Mouse (Mus musculus): ENCODE data around the gene Gm5478.

- TF ChIP-seq HCFC1 (IDR thresholded peaks at IDR 0.05; ENCODE audit: borderline replicate concordance, insufficient read depth, low read length) (no peak), CHD2 (IDR thresholded peaks at IDR 0.05; ENCODE audit: low read depth, low read length) (no peak), ZC3H11A (IDR thresholded peaks at IDR 0.05; ENCODE audit: borderline replicate concordance, low read depth, low read length) (no peak)
Measured at GRCm38 (mm10) chr15:101627884-101628283, 19.3 kb downstream of the Gm5478 start, which contains the start of gene Gm5414.
